Mouse (Mus musculus): ENCODE results near the gene Slc30a9.

DNA sequence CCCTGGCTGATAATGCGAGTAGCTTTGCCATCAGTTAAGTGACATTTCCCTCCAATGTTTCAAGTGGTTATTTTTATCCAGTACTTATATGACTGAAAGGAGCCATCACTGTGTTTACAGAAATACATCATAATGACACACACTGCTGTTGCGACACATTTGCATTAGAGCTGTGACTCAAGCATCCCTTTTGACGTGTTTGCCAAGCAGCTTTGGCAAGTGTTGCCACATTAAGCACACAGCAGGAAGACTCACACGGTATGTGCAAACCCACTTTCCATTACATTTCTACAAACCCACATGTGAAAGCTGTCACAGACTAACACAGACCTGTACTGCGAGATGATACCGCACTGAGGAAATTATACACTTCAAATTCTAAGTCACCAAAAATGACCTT lies 87.2 kb downstream of the Slc30a9 start:
- TF ChIP-seq CHD2 (IDR thresholded peaks at IDR 0.05; ENCODE audit: low read depth, low read length) (no peak), HCFC1 (IDR thresholded peaks at IDR 0.05; ENCODE audit: borderline replicate concordance, insufficient read depth, low read length) (no peak), ZNF384 (IDR thresholded peaks at IDR 0.05; ENCODE audit: low read depth, low read length) (no peak)

Data from ES-E14 (cell line).